Mouse (Mus musculus): ENCODE measurements around the gene Snx25. TPM values are rescaled to one million over a fixed set of nuclear protein-coding genes. Genes with fewer than 3 reads are reported as not detected.
"Not testable (repeated sequence)": the region's sequence is repeated elsewhere in the genome, so short reads cannot be mapped to it uniquely, and the experiment has no call there.

The Snx25 gene
- polyA plus RNA-seq, 1 experiment from 2014 or later, result 3.0 TPM

GRCm38 (mm10) chr8:46142498-46143081, 9.4 kb downstream of the Snx25 start:
- peaks cover 7% of the 10 kb centered on the region for H3K4me1 ChIP-seq (ENCODE audit: control insufficient read depth, low read depth, low read length)
- no peak overlapping the region for H3K4me2 ChIP-seq (ENCODE audit: low read depth, low read length)
- no peaks in the 10 kb centered on the region for H3K9me3 ChIP-seq (replicated peaks; ENCODE audit: control insufficient read depth, low read length)
- H3K4me3 ChIP-seq (ENCODE audit: low read depth, low read length), result no peak overlapping the region
- H3K9ac ChIP-seq (ENCODE audit: low read depth, low read length), result no peak overlapping the region
- no peaks in the 10 kb centered on the region for H3K36me3 ChIP-seq (ENCODE audit: control insufficient read depth, insufficient read depth)
- no peak overlapping the region for H3K27ac ChIP-seq (ENCODE audit: low read length)
- no peaks in the 10 kb centered on the region for H3K27me3 ChIP-seq (ENCODE audit: control insufficient read depth, insufficient read depth, low read depth, low read length)
- WGBS (ENCODE audit: insufficient replicate concordance), result 68% methylated on average over 4 of the region's 4 CpGs
- no peak for ATAC-seq (ENCODE audit: low read depth)

- Histone ChIP-seq H3K27ac (ENCODE audit: low read length) (no peak overlapping the region), H3K4me3 (ENCODE audit: low read depth, low read length) (no peak overlapping the region), H3K27me3 (ENCODE audit: control insufficient read depth, insufficient read depth, low read depth, low read length) (no peaks in the 10 kb centered on the region), H3K9me3 (replicated peaks; ENCODE audit: control insufficient read depth, low read length) (no peaks in the 10 kb centered on the region), H3K9ac (ENCODE audit: low read depth, low read length) (no peak overlapping the region), H3K36me3 (ENCODE audit: control insufficient read depth, insufficient read depth) (no peaks in the 10 kb centered on the region), H3K4me2 (ENCODE audit: low read depth, low read length) (no peak overlapping the region), H3K4me1 (ENCODE audit: control insufficient read depth, low read depth, low read length) (peaks cover 7% of the 10 kb centered on the region)
- 53% methylated on average over 3 of the region's 3 CpGs for WGBS (ENCODE audit: insufficient replicate concordance)
- no peak for ATAC-seq (ENCODE audit: low read depth)
These were observed 10.3 kb downstream of the Snx25 start for GRCm38 (mm10) chr8:46141688-46142087.

GRCm38 (mm10) chr8:46140376-46141120, 11.4 kb downstream of the Snx25 start:
- Histone ChIP-seq H3K27me3 (ENCODE audit: control insufficient read depth, insufficient read depth, low read depth, low read length) (no peaks in the 10 kb centered on the region), H3K9ac (ENCODE audit: low read depth, low read length) (no peak overlapping the region), H3K27ac (ENCODE audit: low read length) (no peak overlapping the region), H3K4me3 (ENCODE audit: low read depth, low read length) (no peak overlapping the region), H3K36me3 (ENCODE audit: control insufficient read depth, insufficient read depth) (no peaks in the 10 kb centered on the region), H3K4me2 (ENCODE audit: low read depth, low read length) (no peak overlapping the region), H3K9me3 (replicated peaks; ENCODE audit: control insufficient read depth, low read length) (no peaks in the 10 kb centered on the region), H3K4me1 (ENCODE audit: control insufficient read depth, low read depth, low read length) (peaks cover 7% of the 10 kb centered on the region)
- no peak for ATAC-seq (ENCODE audit: low read depth)
- WGBS (ENCODE audit: insufficient replicate concordance), result 67% methylated on average over 9 of the region's 9 CpGs

GRCm38 (mm10) chr8:46137843-46138596, 13.9 kb downstream of the Snx25 start:
- Histone ChIP-seq H3K9ac (ENCODE audit: low read depth, low read length) (no peak overlapping the region), H3K4me2 (ENCODE audit: low read depth, low read length) (no peak overlapping the region), H3K4me3 (ENCODE audit: low read depth, low read length) (no peak overlapping the region), H3K27me3 (ENCODE audit: control insufficient read depth, insufficient read depth, low read depth, low read length) (no peaks in the 10 kb centered on the region), H3K4me1 (ENCODE audit: control insufficient read depth, low read depth, low read length) (no peaks in the 10 kb centered on the region; the same call in 1 of the 2 replicates), H3K36me3 (ENCODE audit: control insufficient read depth, insufficient read depth) (no peaks in the 10 kb centered on the region), H3K9me3 (replicated peaks; ENCODE audit: control insufficient read depth, low read length) (no peaks in the 10 kb centered on the region), H3K27ac (ENCODE audit: low read length) (no peak overlapping the region)
- no peak for ATAC-seq (ENCODE audit: low read depth)
- 63% methylated on average over 10 of the region's 10 CpGs for WGBS (ENCODE audit: insufficient replicate concordance)

GRCm38 (mm10) chr8:46137336-46137735, 14.6 kb downstream of the Snx25 start:
- H3K9ac ChIP-seq (ENCODE audit: low read depth, low read length), result no peak overlapping the region

GRCm38 (mm10) chr8:46135546-46135945, 16.4 kb downstream of the Snx25 start:
- H3K27ac ChIP-seq (ENCODE audit: low read length); H3K4me3 ChIP-seq (ENCODE audit: low read depth, low read length); H3K4me1 ChIP-seq (ENCODE audit: control insufficient read depth, low read depth, low read length); H3K9me3 ChIP-seq (replicated peaks; ENCODE audit: control insufficient read depth, low read length); H3K36me3 ChIP-seq (ENCODE audit: control insufficient read depth, insufficient read depth); H3K4me2 ChIP-seq (ENCODE audit: low read depth, low read length); ATAC-seq (ENCODE audit: low read depth); H3K9ac ChIP-seq (ENCODE audit: low read depth, low read length); H3K27me3 ChIP-seq (ENCODE audit: control insufficient read depth, insufficient read depth, low read depth, low read length): not testable (repeated sequence)
- WGBS (ENCODE audit: insufficient replicate concordance), result 73% methylated on average over 2 of the region's 2 CpGs

More at GRCm38 (mm10) chr8:46137336-46137735, 14.6 kb downstream of the Snx25 start:
- no peaks in the 10 kb centered on the region for H3K27me3 ChIP-seq (ENCODE audit: control insufficient read depth, insufficient read depth, low read depth, low read length)
- no peak overlapping the region for H3K27ac ChIP-seq (ENCODE audit: low read length)
- no peaks in the 10 kb centered on the region for H3K9me3 ChIP-seq (replicated peaks; ENCODE audit: control insufficient read depth, low read length)
- H3K4me2 ChIP-seq (ENCODE audit: low read depth, low read length), result no peak overlapping the region
- WGBS (ENCODE audit: insufficient replicate concordance), result 53% methylated on average over 1 of the region's 1 CpGs
- H3K4me3 ChIP-seq (ENCODE audit: low read depth, low read length), result no peak overlapping the region
- H3K36me3 ChIP-seq (ENCODE audit: control insufficient read depth, insufficient read depth), result no peaks in the 10 kb centered on the region
- no peaks in the 10 kb centered on the region for H3K4me1 ChIP-seq (ENCODE audit: control insufficient read depth, low read depth, low read length)
- no peak for ATAC-seq (ENCODE audit: low read depth)

GRCm38 (mm10) chr8:46130426-46130825, 21.5 kb downstream of the Snx25 start:
- 58% methylated on average over 2 of the region's 2 CpGs for WGBS (ENCODE audit: insufficient replicate concordance)
- Histone ChIP-seq H3K4me3 (ENCODE audit: low read depth, low read length) (no peak overlapping the region), H3K9ac (ENCODE audit: low read depth, low read length) (no peak overlapping the region), H3K27ac (ENCODE audit: low read length) (no peak overlapping the region), H3K4me2 (ENCODE audit: low read depth, low read length) (no peak overlapping the region), H3K27me3 (ENCODE audit: control insufficient read depth, insufficient read depth, low read depth, low read length) (no peaks in the 10 kb centered on the region), H3K36me3 (ENCODE audit: control insufficient read depth, insufficient read depth) (no peaks in the 10 kb centered on the region), H3K9me3 (replicated peaks; ENCODE audit: control insufficient read depth, low read length) (no peaks in the 10 kb centered on the region), H3K4me1 (ENCODE audit: control insufficient read depth, low read depth, low read length) (no peaks in the 10 kb centered on the region)
- ATAC-seq (ENCODE audit: low read depth), result no peak

GRCm38 (mm10) chr8:46122498-46122897, 29.5 kb downstream of the Snx25 start:
- H3K4me3 ChIP-seq (ENCODE audit: low read depth, low read length), result no peak overlapping the region
- WGBS (ENCODE audit: insufficient replicate concordance), result 79% methylated on average over 2 of the region's 2 CpGs
- H3K9ac ChIP-seq (ENCODE audit: low read depth, low read length), result no peak overlapping the region
- no peak for ATAC-seq (ENCODE audit: low read depth)
- no peak overlapping the region for H3K4me2 ChIP-seq (ENCODE audit: low read depth, low read length)
- no peaks in the 10 kb centered on the region for H3K27me3 ChIP-seq (ENCODE audit: control insufficient read depth, insufficient read depth, low read depth, low read length)
- H3K9me3 ChIP-seq (replicated peaks; ENCODE audit: control insufficient read depth, low read length), result no peaks in the 10 kb centered on the region
- no peaks in the 10 kb centered on the region for H3K4me1 ChIP-seq (ENCODE audit: control insufficient read depth, low read depth, low read length)
- H3K36me3 ChIP-seq (ENCODE audit: control insufficient read depth, insufficient read depth), result no peaks in the 10 kb centered on the region
- no peak overlapping the region for H3K27ac ChIP-seq (ENCODE audit: low read length)

- Histone ChIP-seq H3K4me1 (ENCODE audit: control insufficient read depth, low read depth, low read length) (no peaks in the 10 kb centered on the region), H3K9me3 (replicated peaks; ENCODE audit: control insufficient read depth, low read length) (no peaks in the 10 kb centered on the region), H3K36me3 (ENCODE audit: control insufficient read depth, insufficient read depth) (no peaks in the 10 kb centered on the region), H3K4me3 (ENCODE audit: low read depth, low read length) (no peak overlapping the region), H3K9ac (ENCODE audit: low read depth, low read length) (no peak overlapping the region), H3K27me3 (ENCODE audit: control insufficient read depth, insufficient read depth, low read depth, low read length) (no peaks in the 10 kb centered on the region), H3K4me2 (ENCODE audit: low read depth, low read length) (no peak overlapping the region), H3K27ac (ENCODE audit: low read length) (no peak overlapping the region)
- ATAC-seq (ENCODE audit: low read depth), result no peak
- 78% methylated on average over 3 of the region's 3 CpGs for WGBS (ENCODE audit: insufficient replicate concordance)
These were observed 32.8 kb downstream of the Snx25 start for GRCm38 (mm10) chr8:46119176-46119575.
